Mouse (Mus musculus): ENCODE measurements at regions not wholly inside any gene's neighbourhood (a gene's known extent, or its start where the extent isn't known, plus 50 kb on each side); places are given as distances from the start of the nearest gene placed in this dataset.

DNA sequence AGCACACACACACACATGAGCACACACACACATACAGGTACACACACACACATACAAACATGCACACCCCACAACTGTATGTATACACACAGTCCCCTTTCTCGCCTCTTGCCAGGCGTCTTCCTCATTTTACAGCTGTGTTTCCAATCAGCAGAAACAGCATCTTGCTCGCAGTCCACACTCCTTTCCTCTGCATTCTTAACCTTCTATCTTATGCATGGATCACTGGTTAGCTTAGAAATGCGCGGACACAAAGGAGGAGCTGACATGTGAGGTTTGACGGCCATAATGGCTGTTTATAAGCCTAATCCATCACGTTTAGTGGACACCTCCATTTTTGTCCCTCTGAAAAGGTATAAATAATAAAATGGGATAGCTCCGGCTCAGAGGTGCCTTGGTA is 343.3 kb upstream of the Sall1 start:
- TF ChIP-seq BHLHE40 (IDR thresholded peaks at IDR 0.05; ENCODE audit: low read depth, low read length) (no peak), USF1 (IDR thresholded peaks at IDR 0.05; ENCODE audit: low read depth, low read length) (no peak), E2F4 (IDR thresholded peaks at IDR 0.05; ENCODE audit: insufficient replicate concordance, low read depth, low read length) (no peak), MAFK (IDR thresholded peaks at IDR 0.05; ENCODE audit: insufficient replicate concordance, low read length) (no peak)
